Mouse (Mus musculus) gastrocnemius, adult 2 months (tissue): ENCODE data around the gene Prss21. TPM values are rescaled to one million over a fixed set of nuclear protein-coding genes. Genes with fewer than 3 reads are reported as not detected.
"Not testable (repeated sequence)": the region's sequence is repeated elsewhere in the genome, so short reads cannot be mapped to it uniquely, and the experiment has no call there.

ENCODE experiments used
- DNase-seq: peaks from one replicate; pipeline ENCODE4 v3.0.0; 2022
- H3K27ac ChIP-seq: fragments of 200-600 bp; 2 replicates; pipeline ENCODE4 v1.8.1; 2022; ENCODE audit warnings: mild to moderate bottlenecking
- H3K4me3 ChIP-seq: fragments of 200-600 bp; 2 replicates; pipeline ENCODE4 v1.8.1; 2022; ENCODE audit warnings: mild to moderate bottlenecking, moderate library complexity
- CTCF ChIP-seq: fragments of 200-600 bp; IDR thresholded peaks from 2 replicates; pipeline ENCODE4 v1.8.1; 2022; ENCODE audit warnings: antibody characterized with exemption, mild to moderate bottlenecking, moderate library complexity
- intact Hi-C: fragments of 180-260 bp; cut with DNase I; formaldehyde crosslinking; loops from one replicate; pipeline ENCODE4 v1.15.1; 2025
- microRNA-seq: library from miRNA; unstranded; fragments of <30 nt; microRNA quantifications from one replicate; pipeline ENCODE4 v1.2.0, GENCODE M21; 2021
- total RNA-seq, 2 experiments: library from RNA; stranded (reverse); gene quantifications; 2 replicates each; pipeline ENCODE4 v1.2.3; 2021

Prss21 gene
- total RNA-seq, 2 experiments from 2014 or later = not detected

DNA sequence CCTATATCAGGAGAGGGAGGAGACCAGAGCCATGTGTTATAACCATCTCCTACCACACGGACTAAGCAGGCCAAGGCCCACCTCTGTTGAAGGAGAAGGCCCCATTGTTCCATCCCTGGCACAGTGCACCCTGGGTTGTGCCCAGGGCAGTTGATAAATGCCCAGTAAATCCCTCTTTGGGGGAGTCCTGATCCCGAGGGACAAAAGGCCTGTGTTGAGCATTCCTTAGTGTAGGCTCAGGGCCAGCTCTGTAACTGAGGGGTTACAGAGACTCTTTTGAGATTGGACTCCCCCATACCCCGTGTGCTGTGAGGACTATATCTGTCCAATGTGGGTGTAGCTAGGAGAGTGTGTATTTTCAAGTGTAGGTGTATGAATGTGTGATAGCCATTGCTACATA is 8.9 kb downstream of the Prss21 start:
- Histone ChIP-seq H3K27ac (no peak overlapping the region), H3K4me3 (no peak overlapping the region)
- TF ChIP-seq CTCF = no peak
- intact Hi-C loops = no loop called here
- no peak for DNase-seq

DNA sequence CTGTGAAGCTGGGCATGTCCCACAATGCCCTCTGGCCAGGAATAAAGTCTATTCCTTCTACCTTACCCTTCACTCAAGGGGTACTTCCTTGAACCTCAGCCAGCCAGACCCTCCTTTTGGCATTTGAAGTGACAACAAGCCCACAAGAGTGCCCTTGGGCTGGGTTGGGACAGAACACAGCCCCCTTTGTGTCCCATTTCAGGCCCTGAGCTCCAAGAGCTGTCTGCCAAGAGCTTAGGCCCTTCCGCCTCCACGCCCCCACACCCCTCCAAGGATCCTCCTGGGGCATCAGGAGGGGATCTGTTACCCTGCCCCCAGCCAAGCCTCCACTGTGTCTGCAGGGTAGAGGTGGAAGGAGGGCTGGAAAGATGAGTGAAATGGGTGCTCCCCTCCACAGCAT is 9.3 kb downstream of the Prss21 start:
- intact Hi-C loops = no loop called here
- no peak for DNase-seq
- no peak for TF ChIP-seq CTCF
- Histone ChIP-seq H3K27ac (no peak overlapping the region), H3K4me3 (no peak overlapping the region)

DNA sequence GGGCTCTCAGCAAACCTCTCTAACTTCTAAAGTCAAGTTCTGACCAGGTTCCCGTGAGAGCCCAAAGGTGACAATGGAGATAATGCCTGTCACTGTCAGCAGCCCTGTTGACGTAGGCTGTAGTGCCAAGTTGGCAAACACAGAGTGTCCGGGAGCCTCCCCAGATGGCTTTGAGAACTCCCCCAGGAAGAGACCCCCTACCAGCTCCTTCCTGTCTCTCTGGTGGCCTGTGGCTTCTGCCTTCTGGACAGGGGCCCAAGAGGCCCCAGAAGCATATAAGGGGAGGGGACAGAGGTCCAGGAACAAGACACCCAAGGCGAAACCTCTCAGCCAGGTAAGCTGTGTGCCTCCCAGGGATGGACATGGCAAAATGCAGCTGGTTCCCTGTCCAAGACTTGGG is 12.7 kb downstream of the Prss21 start, which contains the start of the genes Dcpp1 and Dcpp2:
Gene Dcpp1, plus strand, starts transcription at position 301 of the 400 bp plus-strand sequence.
Gene Dcpp2, plus strand, starts transcription at position 305 of the 400 bp plus-strand sequence.
- H3K27ac ChIP-seq, H3K4me3 ChIP-seq, DNase-seq, intact Hi-C loops: not testable (repeated sequence)

DNA sequence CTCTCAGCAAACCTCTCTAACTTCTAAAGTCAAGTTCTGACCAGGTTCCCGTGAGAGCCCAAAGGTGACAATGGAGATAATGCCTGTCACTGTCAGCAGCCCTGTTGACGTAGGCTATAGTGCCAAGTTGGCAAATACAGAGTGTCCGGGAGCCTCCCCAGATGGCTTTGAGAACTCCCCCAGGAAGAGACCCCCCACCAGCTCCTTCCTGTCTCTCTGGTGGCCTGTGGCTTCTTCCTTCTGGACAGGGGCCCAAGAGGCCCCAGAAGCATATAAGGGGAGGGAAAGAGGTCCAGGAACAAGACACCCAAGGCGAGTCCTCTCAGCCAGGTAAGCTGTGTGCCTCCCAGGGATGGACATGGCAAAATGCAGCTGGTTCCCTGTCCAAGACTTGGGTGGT is 49.3 kb downstream of the Prss21 start, which contains the start of gene Dcpp3:
Gene Dcpp3, plus strand, starts transcription at position 301 of the 400 bp plus-strand sequence.
- H3K4me3 ChIP-seq, intact Hi-C loops, H3K27ac ChIP-seq, DNase-seq: not testable (repeated sequence)

Small RNA genes within 50 kb of the gene (microRNA-seq; reads per million reads assigned to microRNA genes)
- not detected for gene Mir5125

Other genes with a start within 250 kb of the Prss21 start
- under 1 TPM in 1 of 2 experiments, not detected in 1; 0.06 TPM for gene Mmp25, start 222.8 kb upstream of the Prss21 start, total RNA-seq
- gene Bicdl2, start 207.6 kb upstream of the Prss21 start, total RNA-seq = not detected
- gene Hcfc1r1, start 194.5 kb upstream of the Prss21 start, total RNA-seq = 100 to 1,000 TPM; 112 to 137 TPM
- 1 to 10 TPM; 6.3 to 8.8 TPM for gene Thoc6, start 194.2 kb upstream of the Prss21 start, total RNA-seq
- gene Tnfrsf12a, start 190.6 kb upstream of the Prss21 start, total RNA-seq = 10 to 100 TPM; 19.5 to 27.5 TPM
- not detected for gene Cldn6, start 188.8 kb upstream of the Prss21 start, total RNA-seq
- under 1 TPM; 0.15 to 0.17 TPM for gene Cldn9, start 184.0 kb upstream of the Prss21 start, total RNA-seq
- not detected for gene 1520401A03Rik, start 145.3 kb upstream of the Prss21 start, total RNA-seq
- under 1 TPM; 0.53 to 0.64 TPM for gene Pkmyt1, start 141.7 kb upstream of the Prss21 start, total RNA-seq
- 1 to 10 TPM; 2.7 to 4.0 TPM for gene Paqr4, start 127.2 kb upstream of the Prss21 start, total RNA-seq
- not detected for gene Kremen2, start 122.2 kb upstream of the Prss21 start, total RNA-seq
- 10 to 100 TPM; 43.3 to 50.4 TPM for gene Flywch1, start 96.5 kb upstream of the Prss21 start, total RNA-seq
- under 1 TPM; 0.47 to 0.51 TPM for gene Flywch2, start 82.0 kb upstream of the Prss21 start, total RNA-seq
- gene Srrm2, start 77.5 kb upstream of the Prss21 start, total RNA-seq = 100 to 1,000 TPM; 178 to 227 TPM
- 100 to 1,000 TPM; 296 to 351 TPM for gene Elob, start 38.9 kb upstream of the Prss21 start, total RNA-seq
- gene Prss33, start 32.0 kb upstream of the Prss21 start, total RNA-seq = not detected
- not detected for gene Prss32, start 24.2 kb upstream of the Prss21 start, total RNA-seq
- not detected for gene Prss41, start 23.9 kb upstream of the Prss21 start, total RNA-seq
- not detected for gene Dcpp1, start 12.8 kb downstream of the Prss21 start, total RNA-seq
- not detected for gene Dcpp2, start 12.8 kb downstream of the Prss21 start, total RNA-seq
- gene Dcpp3, start 49.4 kb downstream of the Prss21 start, total RNA-seq = not detected
- not detected for gene Sbp, start 73.6 kb downstream of the Prss21 start, total RNA-seq
- gene Sbpl, start 87.2 kb downstream of the Prss21 start, total RNA-seq = not detected
- not detected for gene Prss30, start 112.5 kb downstream of the Prss21 start, total RNA-seq
- gene Prss22, start 130.0 kb downstream of the Prss21 start, total RNA-seq = not detected
- not detected for gene Prss27, start 170.1 kb downstream of the Prss21 start, total RNA-seq
- 10 to 100 TPM in 1 of 2 experiments, 1 to 10 TPM in 1; 6.9 to 10.4 TPM for gene Kctd5, start 205.4 kb downstream of the Prss21 start, total RNA-seq